Mouse (Mus musculus) midbrain, embryonic 14.5 days (tissue): Measurements from ENCODE around the gene Otud1. TPM values are rescaled to one million over a fixed set of nuclear protein-coding genes. Genes with fewer than 3 reads are reported as not detected.
A peak's percentile ranks its signal among the peaks of the same experiment; 100 is the strongest.

ENCODE experiments used
- ATAC-seq: fragments of 200-750 bp; cut with Nextera tagmentation; 2 replicates; pipeline ENCODE4 v1.8.0; 2017; ENCODE audit warnings: moderate number of reproducible peaks, moderate library complexity; ENCODE audit not compliant: low FRiP score, low TSS enrichment
- DNase-seq: peaks from one replicate; pipeline ENCODE4 v3.0.0-alpha.2; 2015
- H3K27ac ChIP-seq: fragments of 300-500 bp; sonication (generic); replicated peaks from 2 replicates; pipeline ENCODE4 v1.5.1; 2014; ENCODE audit warnings: mild to moderate bottlenecking, low read depth, low read length, moderate library complexity
- H3K27me3 ChIP-seq: fragments of 300-500 bp; sonication (generic); 2 replicates; pipeline ENCODE4 v1.6.1; 2014; ENCODE audit warnings: low read length, control low read depth, mixed read lengths; ENCODE audit not compliant: control insufficient read depth, insufficient read depth
- H3K36me3 ChIP-seq: fragments of 300-500 bp; sonication (generic); 2 replicates; pipeline ENCODE4 v1.6.1; 2014; ENCODE audit warnings: low read length, control low read depth; ENCODE audit not compliant: control insufficient read depth, insufficient read depth
- H3K4me1 ChIP-seq: fragments of 300-500 bp; sonication (generic); 2 replicates; pipeline ENCODE4 v1.6.1; 2014; ENCODE audit warnings: mild to moderate bottlenecking, antibody characterized with exemption, low read length, control low read depth; ENCODE audit not compliant: control insufficient read depth, insufficient read depth
- H3K4me2 ChIP-seq: fragments of 300-500 bp; sonication (generic); 2 replicates; pipeline ENCODE4 v1.6.1; 2014; ENCODE audit warnings: mild to moderate bottlenecking, low read length, moderate library complexity
- H3K4me3 ChIP-seq: fragments of 300-500 bp; sonication (generic); replicated peaks from 2 replicates; pipeline ENCODE4 v1.5.1; 2014; ENCODE audit warnings: low read depth, low read length
- H3K9ac ChIP-seq: fragments of 300-500 bp; sonication (generic); replicated peaks from 2 replicates; pipeline ENCODE4 v1.6.1; 2014; ENCODE audit warnings: mild to moderate bottlenecking, low read length, moderate library complexity
- H3K9me3 ChIP-seq: fragments of 300-500 bp; sonication (generic); 2 replicates; pipeline ENCODE4 v1.6.1; 2016; ENCODE audit warnings: low read length, control low read depth, mixed read lengths; ENCODE audit not compliant: control insufficient read depth
- WGBS: fragments of 180-500 bp; shearing (Covaris S2); extraction: QIAGEN DNeasy Blood & Tissue Kit; methylation state at CpG from one replicate; pipeline ENCODE4 v1.1.7; 2014; 5-methylcytosine and 5-hydroxymethylcytosine counted together
- polyA plus RNA-seq: library from polyadenylated mRNA; unstranded; fragments of >200 nt; fragmentation: Nextera tagmentation; extraction: Ambion mirVana; gene quantifications from 2 replicates; pipeline ENCODE4 v1.2.1, GENCODE M21; 2014

The Otud1 gene
- polyA plus RNA-seq, 1 experiment from 2014 or later: 1.7 TPM

DNA sequence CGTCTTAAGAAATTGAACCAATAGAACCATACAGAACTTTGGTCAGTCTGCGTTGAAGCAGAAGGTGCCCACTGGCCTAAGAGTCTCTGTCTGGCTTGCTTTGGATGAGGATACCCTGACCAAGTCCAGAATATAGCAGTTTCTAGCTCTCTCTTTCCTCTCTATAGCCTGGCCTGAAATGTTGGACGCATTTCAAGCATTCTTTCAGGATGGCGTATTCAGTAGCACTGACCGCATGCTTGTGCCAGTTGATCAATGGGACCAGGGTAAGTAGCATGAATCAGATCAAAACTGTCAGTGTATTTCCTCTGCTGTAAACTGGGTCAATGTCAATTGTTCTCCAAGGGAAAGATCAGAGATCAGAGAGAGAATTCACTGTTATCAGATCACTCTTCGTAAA is 6.6 kb downstream of the Otud1 start:
- DNase-seq (peak; percentile 39), ATAC-seq (no peak)
- peaks cover 9% of the 10 kb centered on the region for H3K27me3 ChIP-seq
- no peak overlapping the region for H3K9ac ChIP-seq
- no peak overlapping the region for H3K27ac ChIP-seq
- no peaks in the 10 kb centered on the region for H3K36me3 ChIP-seq
- H3K4me3 ChIP-seq: no peak overlapping the region
- 41% methylated on average over 6 of the region's 6 CpGs for WGBS
- peaks cover 2% of the 10 kb centered on the region; the same call in 1 of the 2 replicates for H3K4me1 ChIP-seq
- H3K9me3 ChIP-seq: no peaks in the 10 kb centered on the region
- H3K4me2 ChIP-seq: no peak overlapping the region

DNA sequence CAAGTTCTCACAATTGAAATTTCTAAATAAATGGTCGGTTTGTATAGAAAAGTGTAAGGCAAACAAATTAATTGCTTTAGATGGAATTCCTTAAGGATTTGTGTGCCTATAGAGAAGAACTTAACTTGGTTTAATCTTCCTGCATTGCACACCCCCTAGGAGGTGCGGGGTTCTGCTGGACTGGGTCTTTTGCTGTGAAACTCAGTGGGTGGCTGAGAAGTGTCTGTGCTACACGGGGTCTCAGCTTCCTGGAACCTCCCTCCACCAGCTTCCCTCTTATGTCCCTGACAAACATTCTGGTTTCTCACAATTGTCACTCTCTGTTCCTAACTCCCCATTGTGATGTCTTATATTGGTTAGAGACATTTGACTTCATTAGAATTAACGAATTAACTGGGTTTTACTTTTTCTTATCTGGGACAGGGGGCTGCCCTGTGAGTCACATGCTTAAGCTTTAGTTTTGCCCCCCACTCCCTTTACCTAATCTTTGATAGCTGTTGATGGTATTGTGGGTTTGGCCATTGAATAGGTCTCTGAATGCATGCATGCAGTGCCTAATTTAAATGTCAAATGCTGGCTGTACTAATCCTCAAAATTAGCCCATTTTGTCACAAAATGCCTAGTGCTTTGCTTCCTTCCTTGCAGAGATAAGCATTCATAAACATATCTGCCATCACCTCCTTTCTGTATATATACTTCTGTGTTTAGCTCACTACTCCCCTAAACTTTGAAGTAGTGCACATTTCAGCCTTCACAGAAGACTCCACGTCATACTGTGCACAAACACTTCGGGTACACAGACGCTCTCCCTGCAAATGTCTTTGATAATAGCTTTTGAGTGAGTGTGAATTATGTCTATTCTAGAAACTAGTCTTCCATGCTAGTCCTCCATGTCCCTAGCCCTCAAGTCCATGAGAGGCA is 7.3 kb downstream of the Otud1 start:
- peaks cover 4% of the 10 kb centered on the region for H3K27me3 ChIP-seq
- H3K4me1 ChIP-seq: no peaks in the 10 kb centered on the region
- no peak overlapping the region for H3K4me2 ChIP-seq
- ATAC-seq: no peak
- WGBS: 14% methylated on average over 7 of the region's 7 CpGs
- no peak overlapping the region for H3K9ac ChIP-seq
- H3K9me3 ChIP-seq: no peaks in the 10 kb centered on the region
- H3K27ac ChIP-seq: no peak overlapping the region
- no peak for DNase-seq
- H3K4me3 ChIP-seq: no peak overlapping the region
- no peaks in the 10 kb centered on the region for H3K36me3 ChIP-seq

DNA sequence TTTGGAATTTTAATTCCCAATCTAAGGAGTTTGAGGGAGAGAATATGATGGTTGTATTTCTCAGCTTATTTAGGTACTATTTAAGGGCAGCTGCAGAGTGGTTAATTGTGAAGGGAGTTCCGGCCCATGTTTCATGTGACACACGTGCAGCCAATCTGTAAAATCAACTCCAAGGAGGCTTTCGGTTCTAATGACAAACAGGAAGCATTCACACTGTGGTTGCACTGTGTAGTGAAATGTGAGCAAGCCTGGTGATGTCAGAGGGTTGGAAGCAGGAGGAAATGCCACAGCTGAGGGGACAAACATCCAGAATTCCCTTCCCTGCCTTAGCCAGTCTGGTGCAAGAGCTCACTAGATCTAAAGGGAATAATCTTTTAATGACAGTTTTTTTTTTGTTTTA is 8.3 kb downstream of the Otud1 start:
- Histone ChIP-seq H3K9me3 (no peaks in the 10 kb centered on the region), H3K36me3 (no peaks in the 10 kb centered on the region), H3K27me3 (no peaks in the 10 kb centered on the region), H3K4me1 (no peaks in the 10 kb centered on the region), H3K9ac (no peak overlapping the region), H3K4me3 (no peak overlapping the region), H3K27ac (no peak overlapping the region), H3K4me2 (no peak overlapping the region)
- DNase-seq: no peak
- WGBS: 57% methylated on average over 3 of the region's 3 CpGs
- no peak for ATAC-seq

DNA sequence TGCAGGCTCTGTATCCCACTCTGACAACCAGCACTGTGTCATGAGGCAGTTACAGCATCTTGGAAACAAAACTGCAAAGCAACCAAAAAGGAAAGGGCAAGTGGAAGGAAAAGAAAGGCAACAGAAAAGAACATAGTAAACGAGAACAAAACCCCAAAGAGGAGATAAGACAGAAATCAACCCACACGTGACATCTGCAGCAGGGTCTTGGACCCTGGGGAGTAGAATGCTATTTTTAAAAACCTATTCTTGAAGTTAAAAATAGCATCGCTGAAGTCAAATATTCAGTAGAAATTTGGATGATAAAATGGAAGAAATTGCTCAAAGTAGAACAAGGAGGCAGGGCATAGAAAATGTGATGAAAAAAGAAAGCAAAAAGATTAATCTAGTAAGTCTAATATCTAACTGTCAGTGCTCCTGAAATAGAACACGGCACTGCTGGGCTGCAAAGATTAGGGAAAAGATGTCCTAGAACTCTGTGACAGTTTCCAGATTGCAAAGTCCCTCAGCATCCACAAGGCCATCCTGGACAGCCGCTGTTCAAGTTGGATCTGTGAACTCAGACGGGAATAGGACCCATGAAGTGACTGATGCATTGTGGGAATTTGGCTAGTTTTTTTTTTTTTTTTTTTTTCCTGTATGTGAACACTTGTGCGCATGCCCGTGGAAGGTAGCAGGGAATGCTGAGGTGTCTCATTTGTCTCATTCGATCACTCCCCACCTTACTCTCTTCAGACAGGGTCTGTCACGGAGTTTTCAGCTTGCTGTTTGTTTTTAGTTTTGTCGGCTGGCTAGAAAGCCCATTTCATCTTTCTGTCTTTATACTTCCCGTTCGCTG is 13.5 kb downstream of the Otud1 start:
- ATAC-seq: no peak

DNA sequence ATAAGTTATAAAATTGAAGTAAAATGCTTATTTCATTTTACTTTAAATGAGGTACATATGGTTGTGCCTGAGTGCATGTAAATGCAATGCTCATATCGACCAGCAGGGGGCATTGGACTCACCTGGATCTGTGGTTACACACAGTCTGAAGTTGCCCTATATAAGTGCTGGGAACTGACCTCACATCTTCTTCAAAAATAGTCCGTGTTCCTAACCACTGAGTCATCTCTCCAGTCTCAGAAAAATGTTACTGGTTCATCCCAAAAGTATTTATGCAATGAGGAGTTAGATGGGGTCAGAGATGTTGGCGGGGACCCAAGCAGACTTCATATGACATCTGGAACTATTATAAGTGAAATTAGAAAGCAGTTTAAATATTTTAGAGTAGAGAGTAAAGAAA is 25.4 kb downstream of the Otud1 start:
- Histone ChIP-seq H3K4me1 (0 out of 2 replicates have a peak, but pooled peaks cover 3% of the 10 kb centered on the region), H3K27me3 (no peaks in the 10 kb centered on the region), H3K4me3 (no peak overlapping the region), H3K9ac (no peak overlapping the region), H3K4me2 (no peak overlapping the region), H3K9me3 (no peaks in the 10 kb centered on the region), H3K36me3 (no peaks in the 10 kb centered on the region), H3K27ac (no peak overlapping the region)
- 54% methylated on average over 3 of the region's 3 CpGs for WGBS
- ATAC-seq: no peak
- no peak for DNase-seq

More for the DNA sequence above, 13.5 kb downstream of the Otud1 start:
- Histone ChIP-seq H3K9me3 (no peaks in the 10 kb centered on the region), H3K27ac (no peak overlapping the region), H3K36me3 (no peaks in the 10 kb centered on the region), H3K27me3 (no peaks in the 10 kb centered on the region), H3K4me2 (no peak overlapping the region), H3K4me1 (no peaks in the 10 kb centered on the region), H3K9ac (no peak overlapping the region), H3K4me3 (no peak overlapping the region)
- WGBS: 88% methylated on average over 13 of the region's 13 CpGs
- DNase-seq: no peak

DNA sequence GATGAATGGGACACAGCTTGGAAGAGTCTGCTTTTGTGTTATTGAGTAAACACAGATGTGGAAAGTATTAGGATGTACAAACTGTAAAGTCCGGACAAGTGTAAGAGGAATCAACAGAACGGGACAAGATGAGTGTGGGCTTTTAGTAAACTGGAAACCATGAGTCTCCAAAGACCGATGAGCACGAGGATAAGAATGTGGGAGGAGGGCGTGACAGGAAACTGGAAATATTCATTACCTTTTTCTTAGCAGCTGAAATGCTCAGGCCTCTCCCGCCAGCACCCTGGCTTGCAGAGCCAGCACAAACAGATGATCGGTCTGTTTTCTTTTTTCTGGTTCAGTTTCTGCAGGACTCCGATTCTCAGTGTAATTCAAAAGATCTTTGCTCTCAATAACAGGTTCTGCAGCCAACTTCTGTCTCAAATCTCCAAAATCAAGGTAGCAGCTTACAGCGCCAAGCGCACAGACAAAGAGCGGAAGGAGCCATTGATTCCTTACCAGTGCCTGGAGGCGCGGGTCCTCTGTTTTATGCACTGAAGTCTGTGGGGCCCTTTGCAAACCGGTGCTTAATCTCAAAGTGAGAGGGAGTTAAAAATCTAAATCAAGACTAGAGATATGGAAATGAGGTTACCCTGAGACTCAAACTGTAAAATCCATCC is 28.1 kb downstream of the Otud1 start:
- 0 out of 2 replicates have a peak, but pooled peaks cover 3% of the 10 kb centered on the region for H3K4me1 ChIP-seq
- H3K27ac ChIP-seq: no peak overlapping the region
- no peak overlapping the region for H3K4me3 ChIP-seq
- H3K9me3 ChIP-seq: no peaks in the 10 kb centered on the region
- WGBS: 65% methylated on average over 14 of the region's 14 CpGs
- H3K4me2 ChIP-seq: no peak overlapping the region
- no peaks in the 10 kb centered on the region for H3K27me3 ChIP-seq
- DNase-seq (no peak), ATAC-seq (no peak)
- H3K36me3 ChIP-seq: no peaks in the 10 kb centered on the region
- no peak overlapping the region for H3K9ac ChIP-seq

DNA sequence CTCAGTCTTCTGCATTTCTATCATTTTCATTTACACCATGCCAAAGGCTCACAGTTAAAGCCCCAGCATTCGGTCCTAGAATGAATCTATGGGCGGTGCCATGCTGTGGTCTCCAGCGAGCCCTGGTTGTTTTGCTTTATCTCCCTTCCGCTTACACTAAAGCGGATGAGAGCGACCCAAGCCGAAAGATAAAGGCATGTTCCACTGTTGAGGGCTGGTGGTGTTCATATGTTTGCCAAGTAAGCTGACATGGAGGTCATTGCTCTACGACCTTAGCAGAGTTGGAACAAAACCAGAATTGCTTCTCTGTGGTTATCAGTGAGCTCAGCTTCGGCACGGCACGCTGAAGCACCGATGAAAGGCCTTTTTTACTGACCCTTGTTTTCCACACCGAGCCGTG is 32.5 kb downstream of the Otud1 start:
- Histone ChIP-seq H3K27ac (no peak overlapping the region), H3K9me3 (no peaks in the 10 kb centered on the region), H3K4me3 (no peak overlapping the region), H3K36me3 (no peaks in the 10 kb centered on the region), H3K4me1 (0 out of 2 replicates have a peak, but pooled peaks cover 3% of the 10 kb centered on the region), H3K9ac (no peak overlapping the region), H3K27me3 (no peaks in the 10 kb centered on the region), H3K4me2 (no peak overlapping the region)
- DNase-seq (no peak), ATAC-seq (no peak)
- 86% methylated on average over 14 of the region's 14 CpGs for WGBS

DNA sequence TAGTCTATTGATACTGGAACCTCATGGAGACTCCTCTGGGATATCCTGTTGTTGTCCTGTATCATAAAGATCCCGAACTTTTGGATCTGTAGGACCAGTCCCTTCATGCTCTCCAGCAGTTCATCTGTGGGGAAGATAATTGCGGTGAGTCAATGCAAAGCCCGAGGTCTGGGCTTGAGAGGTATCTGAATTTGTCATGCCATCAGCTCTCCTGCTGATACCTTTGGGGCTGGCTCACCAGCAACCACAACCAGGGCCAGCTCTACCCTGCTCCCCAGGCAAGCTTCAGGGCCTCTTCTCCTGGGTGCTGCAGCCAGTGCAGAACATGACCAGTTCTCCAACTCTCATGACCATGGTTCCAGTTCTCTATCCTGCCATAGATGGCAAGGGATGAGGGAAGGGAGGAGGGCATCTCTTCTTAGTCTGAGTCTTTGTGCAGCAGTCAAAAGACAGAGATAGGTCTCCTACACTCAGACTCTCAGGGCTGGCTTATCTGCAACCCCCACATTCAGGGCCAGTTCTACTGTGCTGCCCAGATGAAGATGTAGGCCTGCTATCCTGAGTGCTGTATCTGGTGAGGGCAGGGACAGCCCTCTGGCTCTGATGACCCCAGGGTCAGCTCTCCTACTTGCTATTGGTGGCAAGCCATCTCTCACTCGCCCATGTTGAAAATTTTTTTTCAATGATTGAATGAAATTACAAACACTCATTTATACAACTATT is 42.2 kb downstream of the Otud1 start:
- H3K27me3 ChIP-seq: no peaks in the 10 kb centered on the region

More for the DNA sequence above, 42.2 kb downstream of the Otud1 start:
- DNase-seq (no peak), ATAC-seq (no peak)
- Histone ChIP-seq H3K36me3 (no peaks in the 10 kb centered on the region), H3K27ac (no peak overlapping the region), H3K9me3 (no peaks in the 10 kb centered on the region), H3K9ac (no peak overlapping the region), H3K4me2 (no peak overlapping the region), H3K4me3 (no peak overlapping the region), H3K4me1 (no peaks in the 10 kb centered on the region)
- WGBS: 83% methylated on average over 4 of the region's 4 CpGs
